Mouse (Mus musculus) midbrain, postnatal 0 days (tissue): ENCODE measurements at regions not wholly inside any gene's neighbourhood (a gene's known extent, or its start where the extent isn't known, plus 50 kb on each side); places are given as distances from the start of the nearest gene placed in this dataset.
A peak's percentile ranks its signal among the peaks of the same experiment; 100 is the strongest.

Experiments
- ATAC-seq: fragments of 200-750 bp; cut with Nextera tagmentation; 2 replicates; pipeline ENCODE4 v1.8.0; 2017; ENCODE audit warnings: moderate number of reproducible peaks, mild to moderate bottlenecking, moderate TSS enrichment, moderate library complexity; ENCODE audit not compliant: low FRiP score
- DNase-seq: peaks from one replicate; pipeline ENCODE4 v3.0.0-alpha.2; 2015; ENCODE audit warnings: low spot score
- H3K27ac ChIP-seq: fragments of 300-500 bp; sonication (generic); 2 replicates; pipeline ENCODE4 v1.5.1; 2014; ENCODE audit warnings: low read depth, mild to moderate bottlenecking, low read length, mixed read lengths
- H3K27me3 ChIP-seq: fragments of 300-500 bp; sonication (generic); 2 replicates; pipeline ENCODE4 v1.6.1; 2014; ENCODE audit warnings: low read length, control low read depth, mixed read lengths; ENCODE audit not compliant: insufficient read depth
- H3K36me3 ChIP-seq: fragments of 300-500 bp; sonication (generic); 2 replicates; pipeline ENCODE4 v1.6.1; 2014; ENCODE audit warnings: low read length, control low read depth, mixed read lengths; ENCODE audit not compliant: insufficient read depth
- H3K4me1 ChIP-seq: fragments of 300-500 bp; sonication (generic); 2 replicates; pipeline ENCODE4 v1.6.1; 2014; ENCODE audit warnings: mild to moderate bottlenecking, control low read depth, antibody characterized with exemption, low read length, mixed read lengths; ENCODE audit not compliant: insufficient read depth
- H3K4me2 ChIP-seq: fragments of 300-500 bp; sonication (generic); 2 replicates; pipeline ENCODE4 v1.6.1; 2014; ENCODE audit warnings: low read depth, mild to moderate bottlenecking, low read length, mixed read lengths; ENCODE audit not compliant: poor library complexity, severe bottlenecking
- H3K4me3 ChIP-seq: fragments of 300-500 bp; sonication (generic); 2 replicates; pipeline ENCODE4 v1.5.1; 2014; ENCODE audit warnings: low read depth, mild to moderate bottlenecking, low read length, moderate library complexity
- H3K9ac ChIP-seq: fragments of 300-500 bp; sonication (generic); replicated peaks from 2 replicates; pipeline ENCODE4 v1.6.1; 2014; ENCODE audit warnings: mild to moderate bottlenecking, low read length, moderate library complexity, mixed read lengths; ENCODE audit not compliant: poor library complexity, severe bottlenecking
- H3K9me3 ChIP-seq: fragments of 300-500 bp; sonication (generic); 2 replicates; pipeline ENCODE4 v1.6.1; 2016; ENCODE audit warnings: low read length, control low read depth
- CTCF ChIP-seq: IDR thresholded peaks from 2 replicates; pipeline ENCODE4 v1.5.1; 2016; ENCODE audit warnings: antibody characterized with exemption, mild to moderate bottlenecking
- WGBS: fragments of 180-500 bp; shearing (Covaris S2); extraction: QIAGEN DNeasy Blood & Tissue Kit; methylation state at CpG from one replicate; pipeline ENCODE4 v1.1.7; 2014; 5-methylcytosine and 5-hydroxymethylcytosine counted together

DNA sequence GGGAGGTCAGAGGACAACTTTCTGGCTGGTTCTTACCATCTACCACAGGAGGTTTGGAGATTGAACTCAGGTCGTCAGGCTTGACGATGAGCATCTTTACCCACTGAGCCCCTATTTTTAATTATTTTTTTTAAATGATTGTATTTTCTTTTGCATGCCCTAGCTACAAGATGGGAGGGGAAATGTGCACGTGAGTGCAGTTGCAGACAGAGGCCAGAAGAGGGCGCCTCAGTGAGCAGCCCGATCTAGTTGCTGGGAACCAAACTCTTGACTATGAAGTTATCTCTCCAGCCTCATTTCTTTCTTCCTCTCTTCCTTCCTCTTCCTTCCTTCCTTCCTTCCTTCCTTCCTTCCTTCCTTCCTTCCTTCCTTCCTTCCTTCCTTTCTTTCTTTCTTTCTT is 537.3 kb upstream of the Adam5 start:
- no peak for DNase-seq
- no peaks in the 10 kb centered on the region for H3K36me3 ChIP-seq
- no peaks in the 10 kb centered on the region; the same call in 1 of the 2 replicates for H3K9me3 ChIP-seq
- H3K4me3 ChIP-seq, result no peak overlapping the region
- no peaks in the 10 kb centered on the region for H3K4me1 ChIP-seq
- ATAC-seq, result no peak
- no peak overlapping the region for H3K9ac ChIP-seq
- no peaks in the 10 kb centered on the region for H3K27me3 ChIP-seq
- H3K27ac ChIP-seq, result no peak overlapping the region
- peak; percentile 48 for TF ChIP-seq CTCF
- no peak overlapping the region for H3K4me2 ChIP-seq
- 86% methylated on average over 5 of the region's 5 CpGs for WGBS

DNA sequence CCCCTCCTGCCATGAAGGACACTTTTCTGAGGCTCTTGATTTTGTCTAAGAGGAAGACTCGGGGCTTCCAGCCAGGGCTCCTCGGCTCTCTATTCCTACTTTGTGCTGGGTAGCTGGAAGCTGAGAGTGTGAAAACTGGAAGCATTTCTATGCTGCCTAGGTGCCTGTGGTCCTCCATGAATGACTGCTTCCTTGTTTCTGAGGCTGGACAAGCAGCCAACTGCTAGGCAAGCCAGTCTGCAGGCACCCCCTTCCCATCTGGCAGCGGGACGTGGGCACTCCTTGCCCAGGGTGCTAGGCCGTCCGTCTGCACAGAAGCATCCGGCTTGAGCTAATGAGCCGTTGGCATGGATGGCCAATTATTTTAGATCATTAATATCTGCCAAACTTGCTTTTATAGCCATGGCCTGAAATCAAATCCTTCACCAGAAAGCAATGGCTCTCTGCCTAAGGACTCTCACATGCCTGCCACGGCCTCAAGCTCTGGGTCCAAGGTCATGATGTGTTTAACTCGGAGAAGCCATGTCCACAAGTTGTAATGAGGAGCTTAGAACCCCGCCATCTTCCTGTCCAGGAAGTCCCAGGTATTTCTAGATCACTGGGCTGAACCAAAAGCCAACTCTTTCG is 534.5 kb upstream of the Adam5 start:
- H3K9me3 ChIP-seq, result no peaks in the 10 kb centered on the region; the same call in 1 of the 2 replicates
- H3K27ac ChIP-seq, result no peak overlapping the region
- H3K4me2 ChIP-seq, result no peak overlapping the region
- 83% methylated on average over 12 of the region's 12 CpGs for WGBS
- TF ChIP-seq CTCF, result no peak
- H3K4me1 ChIP-seq, result no peaks in the 10 kb centered on the region
- DNase-seq, result peak; percentile 65
- no peak overlapping the region for H3K4me3 ChIP-seq
- H3K36me3 ChIP-seq, result no peaks in the 10 kb centered on the region
- H3K9ac ChIP-seq, result no peak overlapping the region
- no peak for ATAC-seq
- H3K27me3 ChIP-seq, result no peaks in the 10 kb centered on the region

DNA sequence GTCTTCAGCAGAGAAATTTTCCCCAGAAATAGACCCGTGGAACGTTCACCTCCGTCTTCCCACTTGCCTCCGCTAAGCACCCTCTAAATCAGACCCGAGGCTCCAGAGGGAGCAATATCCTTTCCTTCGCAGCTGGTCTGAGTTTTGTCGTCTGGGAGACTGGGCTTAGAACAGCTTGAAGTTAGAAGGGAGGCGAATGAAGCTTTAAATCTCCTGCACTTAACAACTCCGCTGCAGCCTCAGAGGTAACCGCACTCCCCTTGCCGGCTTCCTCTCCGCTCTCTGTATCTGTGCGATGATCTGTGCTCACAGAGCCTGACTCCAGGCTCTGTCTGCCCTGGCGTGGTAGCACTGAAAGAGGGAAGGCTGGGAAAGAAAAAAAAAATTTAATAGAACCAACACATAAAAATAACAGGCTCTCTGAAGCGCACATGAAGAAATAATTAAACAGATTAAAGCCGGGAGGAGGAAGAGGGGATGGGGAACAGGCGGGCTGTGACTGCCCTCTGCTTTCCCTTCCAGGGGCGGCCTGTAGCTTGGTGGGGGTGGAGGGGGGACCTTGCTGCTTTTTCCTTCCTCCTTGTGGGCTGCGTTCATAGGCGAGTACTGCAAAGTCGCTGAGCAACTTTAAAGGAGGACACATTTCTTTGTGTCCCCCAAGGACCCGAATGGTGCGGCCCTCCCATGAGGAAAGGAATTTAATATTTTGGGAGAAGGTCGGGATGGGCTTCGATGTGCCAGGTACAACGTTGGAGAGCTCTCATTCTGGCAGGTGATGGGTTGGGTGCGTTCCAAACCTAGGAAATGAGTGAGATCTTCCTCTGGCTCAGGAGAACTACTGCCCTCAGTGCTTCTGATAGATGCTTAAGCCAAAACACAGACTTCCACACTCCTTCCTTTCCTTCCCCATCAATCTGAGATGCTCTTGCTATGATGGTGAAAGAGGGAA is 529.9 kb upstream of the Adam5 start:
- Histone ChIP-seq H3K4me1 (no peaks in the 10 kb centered on the region), H3K9me3 (no peaks in the 10 kb centered on the region; the same call in 1 of the 2 replicates), H3K4me2 (peak overlapping the region; percentile 41), H3K36me3 (no peaks in the 10 kb centered on the region), H3K27me3 (no peaks in the 10 kb centered on the region), H3K4me3 (no peak overlapping the region), H3K9ac (no peak overlapping the region), H3K27ac (no peak overlapping the region)
- 12% methylated on average over 27 of the region's 27 CpGs for WGBS
- DNase-seq (peak; percentile 45), ATAC-seq (no peak)
- no peak for TF ChIP-seq CTCF

DNA sequence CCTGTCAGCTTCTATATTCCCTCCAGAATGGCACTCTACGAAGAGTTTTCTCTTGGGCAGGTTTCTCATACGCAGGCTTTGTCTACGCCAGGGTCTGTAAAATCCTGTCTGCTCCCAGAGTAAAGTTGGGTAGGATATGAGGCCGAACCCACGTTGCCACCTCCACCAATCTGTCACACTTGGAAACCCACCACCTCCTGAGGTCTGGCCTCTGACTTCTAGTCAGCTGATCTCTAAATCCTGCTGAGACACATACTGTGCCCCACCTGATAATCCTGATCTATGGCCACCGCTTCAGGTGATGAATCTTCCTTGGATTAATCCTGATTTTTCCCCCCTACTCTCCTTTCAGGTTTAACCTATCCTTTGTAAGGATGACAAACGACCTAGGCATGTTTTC is 529.2 kb upstream of the Adam5 start:
- H3K4me2 ChIP-seq, result peak overlapping the region; percentile 41; the same call in 1 of the 2 replicates
- no peaks in the 10 kb centered on the region for H3K36me3 ChIP-seq
- no peak overlapping the region for H3K9ac ChIP-seq
- H3K9me3 ChIP-seq, result no peaks in the 10 kb centered on the region; the same call in 1 of the 2 replicates
- H3K27ac ChIP-seq, result no peak overlapping the region
- no peaks in the 10 kb centered on the region for H3K27me3 ChIP-seq
- no peak for TF ChIP-seq CTCF
- no peak for ATAC-seq
- no peak overlapping the region for H3K4me3 ChIP-seq
- H3K4me1 ChIP-seq, result no peaks in the 10 kb centered on the region
- no peak for DNase-seq
- WGBS, result 54% methylated on average over 7 of the region's 7 CpGs

DNA sequence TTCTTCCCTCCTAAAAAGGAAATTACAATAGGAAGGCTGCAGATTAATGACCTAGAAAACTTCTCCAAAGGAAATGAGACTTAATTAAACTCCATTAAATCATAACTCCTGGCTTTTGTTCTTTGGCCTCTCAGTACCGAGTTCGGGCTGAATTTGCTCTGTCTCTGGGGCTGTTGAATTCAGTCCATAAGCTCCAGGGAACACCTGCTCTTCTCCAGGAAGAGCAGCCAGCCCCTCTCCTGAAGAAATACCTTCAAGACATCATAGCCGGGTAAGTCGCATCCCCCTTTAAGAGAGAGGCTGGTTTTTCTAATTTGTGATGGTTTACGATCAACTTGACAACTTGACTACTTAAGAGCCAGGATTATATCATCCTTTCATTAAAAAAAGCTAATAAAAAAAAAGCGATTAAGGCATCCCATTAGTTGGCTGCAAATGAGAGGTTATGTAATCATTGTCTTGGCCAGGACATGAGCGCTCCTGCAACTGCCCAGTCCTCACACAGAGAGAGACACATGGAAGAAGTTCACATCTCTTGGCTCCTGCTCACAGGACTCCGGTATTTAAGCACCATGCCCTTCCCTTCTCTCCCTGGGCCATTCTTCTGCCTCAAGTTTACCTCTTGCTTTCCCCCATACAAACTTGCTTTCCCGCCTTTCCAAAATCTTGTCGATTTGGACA is 524.0 kb upstream of the Adam5 start:
- Histone ChIP-seq H3K4me3 (no peak overlapping the region), H3K36me3 (no peaks in the 10 kb centered on the region), H3K9ac (no peak overlapping the region), H3K4me2 (no peak overlapping the region), H3K27ac (no peak overlapping the region), H3K27me3 (no peaks in the 10 kb centered on the region), H3K4me1 (no peaks in the 10 kb centered on the region), H3K9me3 (no peaks in the 10 kb centered on the region)
- no peak for DNase-seq
- TF ChIP-seq CTCF, result no peak
- WGBS, result 91% methylated on average over 10 of the region's 10 CpGs
- no peak for ATAC-seq
